Mouse (Mus musculus): ENCODE measurements around the gene Gm38394.

GRCm38 (mm10) chr1:133671266-133671665 lies 10.1 kb upstream of the Gm38394 start:
- TF ChIP-seq CTCF (IDR thresholded peaks at IDR 0.05; ENCODE audit: extremely low read depth, insufficient read depth, insufficient read length, insufficient replicate concordance) (no peak), POLR2A (IDR thresholded peaks at IDR 0.05; ENCODE audit: low read depth, low read length) (no peak)
